Mouse (Mus musculus) G1E-ER4 (cell line): ENCODE measurements around the gene Gm9803. TPM values are rescaled to one million over a fixed set of nuclear protein-coding genes. Genes with fewer than 3 reads are reported as not detected.

Source experiments
- GATA1 ChIP-seq: IDR thresholded peaks from one replicate; pipeline ENCODE4 v1.8.0; 2012; ENCODE audit warnings: low read length, inconsistent platforms
- polyA plus RNA-seq: library from polyadenylated mRNA; stranded (reverse); fragments of >175 nt; gene quantifications from 2 replicates; pipeline ENCODE4 v1.2.3, GENCODE M21; 2012

Gene Gm9803
- polyA plus RNA-seq, 1 experiment = 35.3 TPM

DNA sequence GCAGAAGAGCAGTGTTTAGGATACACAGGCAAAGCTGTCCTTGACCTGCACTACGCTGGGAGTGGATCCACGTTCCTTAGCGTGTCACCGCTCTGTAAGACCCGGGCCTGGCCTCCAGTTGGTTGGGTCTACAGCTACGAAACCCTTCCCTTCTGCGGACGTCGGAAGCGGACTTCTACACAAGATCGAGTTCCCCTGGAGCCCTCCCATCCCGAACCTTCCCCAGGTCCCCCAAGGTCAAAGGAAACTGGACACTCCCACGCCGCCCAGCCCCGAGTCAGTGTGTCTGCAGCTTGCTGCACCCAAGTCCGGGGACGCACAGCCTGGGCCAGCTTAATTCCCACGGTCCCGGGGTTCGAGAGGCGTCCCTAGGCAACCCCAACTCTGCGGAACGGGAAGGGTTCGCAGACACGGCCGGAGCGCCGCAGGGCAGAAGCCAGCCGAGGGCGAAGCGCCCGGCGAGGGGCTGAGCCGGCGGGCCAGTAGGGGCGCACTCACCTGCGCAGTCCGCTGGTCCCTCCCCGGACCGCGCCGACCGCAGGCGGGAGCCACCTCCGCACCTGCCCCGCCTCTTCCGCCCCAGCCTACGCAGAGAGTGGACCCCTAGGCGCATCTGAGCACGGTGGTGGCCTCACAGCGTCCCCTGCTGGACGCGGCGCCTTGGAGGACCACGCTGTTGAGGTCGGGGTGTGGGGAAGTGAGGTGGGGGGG lies 16.7 kb downstream of the Gm9803 start, which contains the start of gene 1700021F05Rik:
TSS of gene 1700021F05Rik (minus strand) at position 553 of the 711 bp plus-strand sequence.
- no peak for TF ChIP-seq GATA1

DNA sequence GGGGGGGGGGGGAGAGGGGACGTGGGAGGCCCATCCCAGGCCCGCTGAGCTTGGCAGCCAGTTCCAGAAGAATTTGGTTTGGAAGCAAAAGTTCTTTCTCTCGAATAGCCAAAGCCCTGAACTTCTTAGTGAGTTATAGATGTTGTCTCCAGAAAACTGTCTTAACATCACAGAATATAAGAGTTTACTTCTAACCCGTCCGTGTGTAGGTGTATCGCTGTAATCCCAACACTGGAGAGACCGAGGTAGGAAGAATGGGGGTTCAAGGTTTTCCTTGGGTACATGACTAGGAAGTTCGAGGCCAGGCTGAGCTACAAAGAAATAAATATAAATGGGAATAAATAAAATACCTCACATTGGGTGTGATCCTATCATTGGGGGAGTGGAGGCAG lies 17.3 kb downstream of the Gm9803 start:
- TF ChIP-seq GATA1 = no peak

GRCm38 (mm10) chr10:43549411-43549810 lies 25.5 kb downstream of the Gm9803 start:
- no peak for TF ChIP-seq GATA1

DNA sequence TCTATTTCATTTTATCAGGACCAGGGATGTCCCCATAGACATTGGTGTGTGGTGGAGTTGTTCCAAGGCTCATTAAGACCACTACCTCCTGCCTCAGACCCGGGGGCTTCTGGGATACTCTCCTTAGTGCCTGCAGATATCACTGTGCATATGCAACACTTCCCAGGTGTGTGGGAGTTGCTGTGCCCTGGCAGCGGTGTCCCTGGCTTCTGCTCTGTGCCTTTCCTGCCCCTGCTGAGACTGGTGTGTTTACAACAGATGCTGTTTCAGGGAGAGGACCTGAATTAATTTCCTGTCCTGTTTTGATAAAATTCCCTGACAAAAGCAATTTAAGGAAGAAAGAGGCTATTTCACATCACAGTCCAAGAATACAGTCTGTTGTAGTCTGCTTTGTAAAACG lies 27.0 kb downstream of the Gm9803 start:
- no peak for TF ChIP-seq GATA1

- TF ChIP-seq GATA1 = no peak
Observed at GRCm38 (mm10) chr10:43551388-43551787, 27.5 kb downstream of the Gm9803 start.

DNA sequence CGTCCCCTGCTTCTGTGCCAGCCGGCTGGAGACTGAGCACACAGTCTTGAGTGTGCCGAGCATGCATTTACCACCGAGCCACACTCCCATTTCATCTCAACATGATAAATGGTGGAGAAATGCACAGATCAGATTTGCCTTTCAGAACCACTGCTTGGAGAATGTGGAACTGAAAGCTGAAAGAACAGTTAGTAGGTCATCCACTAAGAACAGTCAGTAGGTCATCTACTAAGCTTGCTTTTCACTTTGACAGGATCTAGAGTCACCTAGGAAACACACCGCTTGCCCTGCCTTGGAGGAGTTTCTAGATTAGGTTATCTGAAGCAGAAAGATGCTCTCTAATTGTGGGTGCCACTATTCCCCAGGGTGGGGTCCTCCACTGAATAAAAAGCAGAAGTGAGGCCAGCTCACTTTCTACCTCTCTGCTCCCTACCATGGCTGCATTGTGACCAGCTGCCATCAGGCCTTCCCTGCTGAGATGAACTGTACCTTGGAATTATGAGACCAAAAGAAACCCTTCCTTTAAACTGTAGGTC lies 33.8 kb downstream of the Gm9803 start:
- no peak for TF ChIP-seq GATA1

DNA sequence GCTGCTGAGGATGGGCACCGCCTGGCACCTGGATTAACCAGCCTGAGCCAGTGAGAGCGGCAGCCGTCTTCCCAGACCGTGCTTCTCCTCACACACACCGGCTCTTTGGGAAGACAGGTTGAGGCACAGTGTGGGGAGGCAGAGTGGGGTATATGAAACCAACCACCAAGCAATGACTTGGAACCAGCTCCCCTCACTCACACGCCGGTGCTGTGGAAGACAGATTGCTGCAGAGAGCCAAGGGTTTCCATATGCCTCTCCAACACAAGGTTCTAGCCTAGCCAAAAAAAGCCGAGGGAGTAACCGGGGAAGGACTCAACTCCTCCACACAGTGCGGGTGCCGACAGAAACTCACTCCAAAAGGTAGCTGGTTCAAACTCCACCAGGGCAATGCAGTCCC lies 35.4 kb downstream of the Gm9803 start:
- no peak for TF ChIP-seq GATA1

GRCm38 (mm10) chr10:43560765-43561164 lies 36.9 kb downstream of the Gm9803 start:
- no peak for TF ChIP-seq GATA1

DNA sequence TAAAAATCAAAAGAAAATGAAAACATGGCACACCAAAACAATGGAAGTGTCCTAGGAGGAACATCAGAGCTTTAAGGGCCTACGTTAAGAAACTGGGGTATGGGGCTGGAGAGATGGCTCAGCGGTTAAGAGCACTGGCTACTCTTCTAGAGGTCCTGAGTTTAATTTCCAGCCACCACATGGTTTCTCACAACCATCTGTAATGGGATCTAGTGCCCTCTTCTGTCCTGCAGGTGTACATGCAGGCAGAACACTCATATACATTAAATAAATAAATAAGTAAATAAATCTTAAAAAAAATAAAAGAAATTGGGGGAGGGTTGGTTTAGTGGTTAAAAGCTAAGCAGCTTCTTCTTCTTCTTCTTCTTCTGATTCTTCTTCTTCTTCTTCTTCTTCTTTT lies 37.4 kb downstream of the Gm9803 start:
- TF ChIP-seq GATA1 = no peak

Other genes starting within 250 kb of the Gm9803 start
- 7.4 and 7.5 TPM in 2 replicates for gene Bend3, start 45.3 kb upstream of the Gm9803 start, polyA plus RNA-seq
- gene 1700021F05Rik, start 16.9 kb downstream of the Gm9803 start, polyA plus RNA-seq = 10.1 and 11.2 TPM in 2 replicates
- 206 and 331 TPM in 2 replicates for gene Cd24a, start 54.2 kb downstream of the Gm9803 start, polyA plus RNA-seq